Mouse (Mus musculus) 3T3-L1 (cell line): ENCODE results near the gene 1700021F05Rik.
"Not testable (repeated sequence)": the region's sequence is repeated elsewhere in the genome, so short reads cannot be mapped to it uniquely, and the experiment has no call there.

ENCODE experiments used
- DNase-seq: peaks from one replicate; pipeline ENCODE4 v3.0.0-alpha.2; 2015; ENCODE audit warnings: low read depth, low spot score

Gene 1700021F05Rik

DNA sequence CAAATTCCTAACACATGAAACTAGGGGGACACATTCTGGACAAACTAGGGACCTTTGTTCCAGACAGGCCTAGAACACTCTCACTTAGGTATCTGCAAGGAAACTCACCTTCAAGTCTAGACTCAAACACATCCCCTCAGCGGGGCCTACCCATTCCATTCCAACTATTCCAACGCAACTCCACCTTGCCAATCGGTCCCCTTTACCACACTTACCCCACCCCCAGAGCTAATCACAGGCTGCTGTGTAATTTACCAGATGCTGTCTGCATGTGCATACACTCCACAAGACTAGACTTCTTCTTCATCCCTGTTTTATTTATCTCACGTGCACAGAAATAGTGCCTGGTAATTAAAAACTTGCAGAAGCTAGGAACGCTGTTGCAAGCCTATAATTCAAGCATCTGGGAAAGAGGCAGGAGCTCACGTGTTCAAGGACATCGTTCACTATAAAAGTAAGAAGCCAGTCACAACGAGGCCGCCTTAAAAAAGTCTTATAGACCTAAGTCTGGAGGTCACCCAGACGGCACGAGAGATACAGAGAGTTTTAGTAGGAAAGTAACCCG lies 966 bp downstream of the 1700021F05Rik start:
- no peak for DNase-seq

DNA sequence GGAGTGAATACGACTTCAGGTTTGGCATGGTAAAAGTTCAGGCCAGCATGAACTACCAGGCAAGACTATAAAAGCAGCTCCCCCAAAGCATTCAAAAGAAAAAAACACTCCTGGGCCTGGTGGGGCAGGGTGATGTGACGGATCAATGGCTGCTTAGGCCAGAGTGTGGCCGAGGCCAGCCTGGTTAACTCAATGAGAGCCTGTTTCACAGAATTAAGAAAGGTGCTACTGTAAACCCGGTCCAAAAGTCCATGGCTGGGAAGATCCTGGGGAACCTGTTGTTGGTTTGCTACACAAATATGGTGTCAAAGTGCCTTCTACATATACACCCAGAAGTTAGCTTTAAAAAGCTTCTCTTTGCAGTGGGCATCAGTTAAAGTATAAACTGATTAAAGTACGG lies 2.0 kb downstream of the 1700021F05Rik start:
- DNase-seq, result no peak

DNA sequence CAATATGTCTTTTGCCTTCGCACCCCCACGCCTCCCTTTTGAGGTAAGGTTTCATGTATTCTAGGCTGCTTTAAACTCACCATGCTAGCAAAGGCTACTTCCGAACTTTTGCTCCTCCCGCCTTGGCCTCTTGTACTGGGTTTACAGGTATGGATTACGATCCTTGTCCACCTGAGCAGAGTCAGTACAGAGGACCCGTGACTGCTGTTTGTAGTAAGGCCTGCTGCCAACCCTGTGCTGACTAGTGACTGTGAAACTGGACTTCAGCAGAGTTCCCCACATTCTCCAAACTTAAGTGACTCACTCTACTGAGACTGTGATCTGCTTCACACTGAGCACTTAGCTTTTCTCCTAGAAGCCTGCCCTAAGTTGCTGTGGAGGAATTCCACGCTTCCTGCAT lies 3.1 kb downstream of the 1700021F05Rik start:
- peak; percentile 17 for DNase-seq

DNA sequence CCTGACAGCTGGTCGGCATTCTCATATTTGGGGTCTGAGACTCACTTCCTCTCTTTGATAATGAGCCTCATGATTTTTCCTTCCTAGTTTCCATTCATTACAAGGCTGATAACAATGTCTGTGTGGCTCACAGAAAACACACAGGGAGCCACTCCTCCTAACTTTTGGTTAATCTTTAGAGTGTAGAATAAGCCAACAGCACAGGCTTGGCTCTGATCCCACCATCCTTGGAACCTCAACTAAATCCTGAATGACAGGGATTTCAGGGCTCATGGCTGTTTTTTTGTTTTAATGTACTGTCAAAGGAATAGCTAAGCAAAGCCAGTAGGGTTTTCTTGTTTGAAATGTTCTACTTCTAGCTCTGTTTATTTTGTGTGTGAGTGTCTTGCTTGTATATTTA lies 6.4 kb downstream of the 1700021F05Rik start:
- DNase-seq, result no peak

DNA sequence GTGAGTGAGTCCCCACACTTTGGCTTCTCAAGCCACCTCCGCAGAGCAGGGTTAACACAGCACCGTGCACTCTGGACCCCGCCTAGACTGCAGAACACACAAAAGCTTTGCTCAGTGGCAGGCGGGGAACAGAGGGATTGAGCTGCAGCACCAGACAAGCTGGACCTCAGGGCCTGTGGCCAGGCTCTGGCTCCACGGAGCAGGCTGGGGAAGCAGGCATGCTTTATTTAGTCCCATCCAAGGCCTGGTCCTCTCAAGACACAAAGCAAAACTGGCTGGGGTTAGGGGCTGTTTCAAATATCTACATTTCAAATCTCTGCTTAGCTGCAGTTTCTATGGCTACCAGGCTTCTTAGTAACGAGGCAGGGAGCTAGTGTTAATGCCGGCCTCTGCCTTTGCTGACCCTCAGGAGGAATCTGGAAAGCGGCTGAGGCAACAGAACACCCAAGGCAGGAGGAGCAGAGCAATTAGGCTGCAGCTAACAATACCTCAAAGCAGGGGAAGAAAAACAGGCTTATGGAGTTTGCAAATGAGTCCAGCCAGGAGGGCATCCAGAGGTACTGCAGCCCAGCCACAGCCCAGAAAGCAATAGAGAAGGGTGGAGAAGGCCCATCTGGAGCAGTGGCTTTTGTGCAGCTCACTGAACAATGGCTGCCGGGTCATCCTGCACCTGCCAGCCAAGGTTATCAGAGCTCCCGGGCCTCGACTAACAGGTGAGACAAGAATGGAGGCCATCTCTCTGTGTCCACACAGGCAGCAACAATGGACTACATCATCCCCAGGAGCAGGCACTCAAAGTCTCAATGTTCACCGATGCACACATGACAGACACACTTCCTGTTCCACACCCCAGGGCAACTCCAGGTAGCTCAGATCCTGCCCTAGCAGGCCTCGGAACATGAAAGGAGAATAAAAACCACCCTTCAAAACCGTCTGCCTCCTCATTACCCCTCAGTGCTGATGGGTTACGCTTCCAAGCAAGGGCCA lies 13.2 kb downstream of the 1700021F05Rik start:
- DNase-seq, result no peak

DNA sequence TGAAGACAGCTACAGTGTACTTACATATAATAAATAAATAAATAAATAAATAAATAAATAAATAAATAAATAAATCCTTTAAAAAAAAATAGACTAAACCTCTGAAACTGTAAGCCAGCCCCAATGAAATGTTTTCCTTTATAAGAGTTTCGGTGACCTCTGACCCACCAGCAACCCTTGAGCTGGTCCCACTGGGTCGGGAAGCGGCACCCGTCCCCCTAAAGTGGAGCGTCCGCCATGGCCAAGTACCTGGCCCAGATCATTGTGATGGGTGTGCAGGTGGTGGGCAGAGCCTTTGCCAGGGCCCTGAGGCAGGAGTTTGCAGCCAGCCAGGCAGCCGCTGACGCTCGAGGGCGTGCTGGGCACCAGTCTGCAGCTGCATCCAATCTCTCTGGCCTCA lies 16.9 kb downstream of the 1700021F05Rik start, which contains the start of gene Gm9803:
TSS of gene Gm9803 (plus strand) at position 154 of the 400 bp plus-strand sequence.
- DNase-seq, result not testable (repeated sequence)

DNA sequence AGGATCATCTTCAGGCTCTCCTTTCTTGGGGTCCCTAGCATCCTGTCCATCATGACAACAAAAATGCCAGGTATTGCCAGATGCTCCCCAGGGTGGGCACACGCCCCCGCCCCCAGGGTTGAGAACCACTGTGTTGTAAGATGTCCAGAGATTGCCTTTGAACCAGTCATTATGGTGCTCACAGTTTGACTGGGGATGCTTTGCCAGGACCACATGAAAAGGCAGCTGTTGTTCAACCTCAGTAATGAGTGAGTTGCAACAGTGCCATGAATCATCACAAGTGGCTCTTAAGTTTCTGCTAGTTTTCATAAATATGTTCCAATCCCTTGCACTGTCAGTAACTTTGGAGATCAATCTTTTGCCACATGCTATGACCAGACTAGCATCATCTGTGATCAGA lies 20.8 kb downstream of the 1700021F05Rik start:
- DNase-seq, result no peak

DNA sequence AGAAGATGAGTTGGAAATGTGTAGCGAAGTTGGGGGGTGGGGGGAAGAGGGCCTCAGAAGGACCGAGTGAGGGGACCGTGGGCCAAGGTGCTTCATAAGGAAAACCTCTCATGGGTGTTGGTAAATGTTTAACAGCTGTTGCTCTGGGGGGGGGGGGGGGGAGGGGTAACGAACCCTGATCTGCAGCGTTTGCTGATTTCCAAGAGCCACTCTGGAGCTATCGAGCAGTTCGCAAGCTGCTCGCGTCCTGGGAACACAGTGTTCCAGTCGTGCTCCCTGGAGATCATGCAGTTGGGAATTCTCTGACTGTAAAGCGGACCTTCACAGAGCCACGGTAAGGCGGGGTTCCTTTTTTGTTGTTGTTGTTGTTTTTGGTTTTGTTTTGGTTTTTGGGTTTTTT lies 22.4 kb downstream of the 1700021F05Rik start:
- DNase-seq, result no peak

DNA sequence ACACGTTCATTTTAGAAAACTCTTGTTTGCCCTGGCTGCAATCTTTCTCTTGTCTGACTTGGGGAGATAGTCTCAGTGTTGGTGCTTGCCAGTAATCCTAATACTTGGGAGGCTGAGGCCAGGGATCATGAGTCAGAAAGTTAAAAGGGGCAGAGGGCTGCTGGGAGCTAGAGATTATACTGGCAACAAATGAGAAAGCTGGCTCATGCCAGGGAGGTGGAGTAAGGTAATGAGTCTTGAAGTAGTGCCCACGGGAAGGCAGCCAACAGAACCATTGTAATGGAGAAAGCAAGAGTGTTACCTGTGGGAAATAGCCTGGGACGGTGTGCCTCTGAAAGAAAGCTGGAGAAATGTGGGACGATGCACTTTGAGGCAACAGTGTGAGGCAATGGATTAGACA lies 23.0 kb downstream of the 1700021F05Rik start:
- DNase-seq, result no peak

DNA sequence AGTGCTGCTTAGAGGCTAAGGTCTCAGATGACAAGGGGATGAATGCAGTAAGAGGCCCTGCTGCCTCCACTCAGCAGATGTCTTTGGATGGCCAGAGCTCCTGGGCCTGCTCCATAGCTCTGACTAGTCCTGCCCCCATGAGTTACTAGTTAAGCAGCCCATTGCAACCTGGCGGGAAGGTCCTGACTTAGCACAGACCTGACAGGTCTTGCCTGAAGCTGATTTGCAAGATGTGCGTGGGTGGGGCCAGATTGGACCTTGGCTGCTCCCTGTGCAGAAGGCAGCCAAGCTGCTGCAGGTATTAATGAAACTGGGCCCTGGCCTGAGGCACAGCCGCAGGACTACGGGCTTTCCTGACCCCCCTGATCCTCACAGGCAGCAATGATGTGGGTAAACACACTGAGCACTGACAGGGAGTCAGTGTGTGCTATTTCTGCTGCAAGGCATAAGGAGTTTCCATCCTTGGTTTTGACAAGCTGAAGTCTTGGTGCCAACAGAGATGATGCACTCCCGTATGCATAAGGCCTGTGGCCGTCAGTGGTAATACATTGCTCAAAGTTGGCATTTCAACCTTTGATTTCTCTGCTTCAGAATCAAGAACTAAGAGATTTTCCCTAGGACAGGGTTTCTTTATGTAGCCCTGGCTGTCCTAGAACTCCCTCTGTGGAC lies 23.7 kb downstream of the 1700021F05Rik start:
- DNase-seq, result no peak

DNA sequence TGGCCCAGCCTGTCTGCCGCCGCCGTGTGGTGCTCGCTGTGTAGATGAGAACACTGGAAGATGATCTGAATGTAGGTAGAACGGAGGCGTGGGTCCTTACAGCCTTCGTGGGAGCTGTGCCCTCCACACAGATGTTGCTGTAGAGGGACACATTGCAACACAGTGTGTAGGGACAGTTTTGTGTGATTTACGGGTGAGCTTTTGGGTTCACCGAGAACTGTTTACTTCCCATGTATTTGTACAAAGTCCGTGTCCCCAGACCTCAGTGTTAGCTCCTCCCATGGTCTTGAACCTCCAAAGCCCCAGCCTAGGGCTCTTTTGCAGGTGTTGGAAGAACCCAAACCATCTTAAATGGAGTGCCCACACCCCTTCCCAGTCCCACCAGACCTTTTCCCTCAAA lies 27.8 kb downstream of the 1700021F05Rik start:
- no peak for DNase-seq

DNA sequence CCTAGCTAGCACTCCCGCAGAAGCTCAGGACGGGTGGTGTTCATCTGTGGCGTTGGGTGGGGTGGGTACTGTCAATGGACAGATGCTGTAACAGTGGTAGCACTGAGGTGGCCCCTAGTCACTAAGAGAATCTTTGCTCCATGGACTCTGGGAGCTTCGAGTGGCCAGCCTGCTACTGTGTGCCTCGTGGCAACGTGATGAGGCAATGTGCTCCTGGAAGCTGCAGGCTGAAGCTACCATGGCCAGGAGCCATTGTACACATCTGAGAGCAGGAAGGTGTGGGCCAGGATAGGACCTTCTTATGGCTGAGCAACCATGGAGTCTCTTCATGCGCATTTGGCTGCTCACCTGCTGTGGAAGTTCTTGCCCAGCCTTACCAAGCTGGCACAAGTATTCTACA lies 31.6 kb downstream of the 1700021F05Rik start:
- no peak for DNase-seq

DNA sequence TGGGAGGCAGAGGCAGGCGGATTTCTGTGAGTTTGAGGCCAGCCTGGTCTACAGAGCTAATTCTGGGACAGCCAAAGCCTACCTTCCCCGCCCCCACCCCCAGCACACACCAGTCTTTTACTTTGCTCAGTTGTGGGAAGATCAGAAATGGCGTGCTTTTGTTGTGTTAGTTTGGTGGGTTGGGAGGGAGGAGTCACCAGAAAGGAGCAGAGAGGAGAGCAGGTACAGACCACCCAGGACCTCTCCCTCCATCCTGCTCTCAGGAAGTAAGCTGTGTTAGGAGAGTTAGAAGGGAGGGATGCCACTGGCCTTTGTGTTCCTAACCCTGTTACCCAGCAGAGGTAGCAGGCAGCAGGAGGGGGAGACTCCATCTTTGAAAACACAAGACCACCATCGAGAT lies 33.7 kb downstream of the 1700021F05Rik start:
- no peak for DNase-seq

DNA sequence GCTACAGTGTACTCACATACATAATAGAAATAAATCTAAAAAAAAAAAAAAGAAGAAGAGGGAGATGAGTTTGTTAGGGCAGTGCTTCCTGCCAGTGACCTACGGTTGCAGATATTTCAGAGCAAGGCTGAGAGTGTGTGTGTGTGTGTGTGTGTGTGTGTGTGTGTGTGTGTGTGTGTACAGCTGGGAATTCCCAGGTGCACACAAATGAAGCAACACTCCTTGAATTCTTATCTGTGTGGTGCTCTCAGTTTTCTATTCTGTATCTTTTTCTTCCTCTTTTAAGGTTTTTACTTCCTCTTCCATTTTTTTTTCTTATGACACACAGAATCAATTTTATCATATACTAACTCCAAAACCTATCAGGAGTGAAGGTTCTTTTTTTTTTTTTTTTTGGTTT lies 36.5 kb downstream of the 1700021F05Rik start:
- no peak for DNase-seq

DNA sequence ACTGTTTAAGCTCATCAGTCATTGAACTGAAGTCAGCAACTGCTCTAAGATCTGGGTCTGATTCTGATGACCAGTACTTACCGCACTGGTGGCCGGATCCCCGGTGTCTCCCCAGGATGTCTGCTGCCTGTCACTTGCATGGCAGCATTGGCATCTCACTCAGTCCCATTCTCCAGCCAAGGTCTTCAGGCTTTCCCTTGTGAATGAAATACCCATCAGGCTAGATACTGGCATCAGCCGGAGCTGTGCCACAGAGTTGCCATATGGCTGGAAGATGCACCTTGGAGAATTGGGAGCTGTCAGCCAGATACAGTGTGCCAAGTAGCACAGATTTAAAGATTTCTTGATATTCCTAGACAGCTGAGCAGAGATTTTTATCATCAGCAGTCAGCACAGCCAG lies 38.2 kb downstream of the 1700021F05Rik start:
- no peak for DNase-seq

DNA sequence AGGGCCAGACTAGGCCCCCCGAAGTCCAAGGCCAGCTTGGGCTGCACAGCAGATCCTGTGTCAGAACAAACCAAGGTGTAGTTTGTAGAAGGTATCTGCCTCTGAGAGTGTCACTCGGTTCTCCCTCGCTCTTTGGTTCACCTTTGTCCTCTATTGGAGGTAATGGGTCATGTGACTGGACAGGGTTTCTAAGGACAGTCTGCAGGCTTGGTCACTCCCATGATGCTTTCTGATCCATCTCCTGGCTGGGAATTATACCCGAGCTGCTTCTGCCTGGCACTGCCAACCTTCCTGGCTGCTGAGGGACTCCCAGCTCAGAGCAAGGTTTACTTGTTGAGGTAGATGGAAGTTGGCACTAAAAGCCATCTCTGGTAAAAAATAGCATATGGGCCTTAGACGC lies 49.9 kb downstream of the 1700021F05Rik start:
- DNase-seq, result no peak

DNA sequence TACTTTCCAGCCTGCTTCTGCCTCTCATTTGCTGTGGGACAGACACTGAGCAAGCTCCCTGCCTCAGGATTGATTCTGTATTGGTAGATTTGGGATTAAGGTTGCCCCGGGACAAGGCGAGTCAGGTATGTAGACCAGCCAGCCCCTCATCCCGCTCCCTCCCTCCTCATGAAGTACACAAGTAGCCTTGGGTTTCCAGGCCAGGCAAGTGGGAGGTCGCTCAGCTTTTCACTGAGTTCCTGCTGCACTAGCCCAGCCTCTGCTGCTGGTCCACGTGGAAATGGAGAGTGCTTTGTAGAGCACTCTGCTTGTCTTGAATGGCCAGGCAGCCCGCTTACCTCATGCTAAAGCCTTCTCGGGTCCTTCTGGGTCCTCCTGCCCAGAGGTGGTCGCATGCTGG lies 50.8 kb downstream of the 1700021F05Rik start:
- no peak for DNase-seq

DNA sequence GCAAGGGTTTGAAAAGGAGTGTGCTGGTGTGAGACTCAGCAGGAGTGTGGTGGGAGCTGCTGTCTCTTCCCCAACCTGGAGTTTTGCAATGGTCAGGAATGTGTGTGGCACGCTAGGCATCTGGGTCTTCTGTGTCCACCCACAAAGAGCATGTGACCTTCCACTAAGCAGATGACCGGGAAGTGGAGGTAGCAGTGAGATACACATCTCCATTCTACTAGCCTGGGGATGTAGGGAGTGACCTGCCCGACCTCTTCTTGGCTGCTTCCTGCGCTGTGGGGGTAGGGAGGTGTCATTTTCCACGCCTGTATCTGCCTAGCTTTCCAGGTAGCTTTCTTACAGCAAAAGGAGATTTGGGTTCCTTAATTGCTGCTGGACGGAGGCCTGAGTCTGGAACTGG lies 51.2 kb downstream of the 1700021F05Rik start:
- DNase-seq, result peak; percentile 20

DNA sequence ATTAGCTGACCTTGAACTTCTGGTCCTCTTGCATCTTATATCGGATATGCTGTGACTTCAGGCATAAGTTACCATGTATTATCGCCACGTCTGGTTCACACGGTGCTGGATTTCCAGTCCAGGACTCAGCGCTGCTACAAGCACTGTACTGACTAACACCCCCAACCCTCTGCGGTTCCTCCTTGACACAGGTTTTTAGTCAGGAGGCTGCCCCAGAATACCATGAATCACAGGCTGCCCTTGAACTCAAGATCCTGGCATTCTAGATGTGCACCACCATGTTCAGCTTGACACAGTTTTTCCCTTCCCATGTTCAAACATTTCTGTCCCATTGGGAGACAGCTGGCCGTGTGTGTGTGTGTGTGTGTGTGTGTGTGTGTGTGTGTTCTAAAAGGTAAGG lies 51.7 kb downstream of the 1700021F05Rik start:
- DNase-seq, result no peak

DNA sequence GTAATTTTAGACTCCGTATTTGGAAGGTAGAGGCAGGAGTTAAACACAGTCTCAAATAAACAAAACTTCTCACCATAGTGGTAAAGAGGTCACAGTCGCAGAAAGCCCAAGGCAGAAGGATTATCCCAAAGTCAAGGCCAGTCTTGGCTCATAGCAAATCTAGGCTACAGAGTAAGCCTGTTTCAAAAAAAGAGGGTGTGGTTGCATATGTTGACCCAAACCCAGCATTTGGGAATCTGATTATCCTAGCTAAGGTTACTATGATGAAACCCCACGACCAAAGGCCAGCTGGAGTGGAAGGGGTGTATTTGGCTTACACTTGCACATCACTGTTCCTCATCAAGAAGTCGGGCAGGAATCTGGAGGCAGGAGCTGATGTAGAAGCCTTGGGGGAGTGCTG lies 52.5 kb downstream of the 1700021F05Rik start:
- DNase-seq, result no peak

DNA sequence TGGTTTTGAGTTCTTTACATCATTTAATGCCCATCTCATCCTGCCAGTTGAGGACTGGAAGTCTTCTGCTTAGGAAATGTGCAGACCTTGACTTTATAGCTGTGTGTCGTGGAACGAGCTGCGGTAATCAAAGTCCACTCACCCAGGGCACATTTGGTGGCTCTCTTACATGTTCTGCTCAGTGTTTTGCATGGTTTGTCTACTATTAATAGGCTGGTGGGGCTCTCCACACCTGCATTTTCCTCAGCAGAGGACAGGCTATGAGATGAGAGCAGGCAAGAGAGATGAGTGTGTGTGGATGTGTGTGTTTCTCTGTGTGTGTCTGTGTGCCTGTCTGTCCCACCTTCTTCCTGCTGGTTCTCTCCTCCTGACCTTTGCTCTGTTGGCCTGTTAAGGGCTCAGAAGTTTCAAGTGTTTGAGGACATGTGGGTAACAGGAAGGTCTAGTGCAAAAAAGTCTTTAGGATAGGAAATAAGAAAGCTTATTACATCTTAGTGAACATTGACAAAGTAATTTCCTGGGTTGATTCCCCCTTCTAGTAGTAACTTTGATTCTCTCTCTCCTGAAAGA lies 53.3 kb downstream of the 1700021F05Rik start:
- DNase-seq, result no peak

DNA sequence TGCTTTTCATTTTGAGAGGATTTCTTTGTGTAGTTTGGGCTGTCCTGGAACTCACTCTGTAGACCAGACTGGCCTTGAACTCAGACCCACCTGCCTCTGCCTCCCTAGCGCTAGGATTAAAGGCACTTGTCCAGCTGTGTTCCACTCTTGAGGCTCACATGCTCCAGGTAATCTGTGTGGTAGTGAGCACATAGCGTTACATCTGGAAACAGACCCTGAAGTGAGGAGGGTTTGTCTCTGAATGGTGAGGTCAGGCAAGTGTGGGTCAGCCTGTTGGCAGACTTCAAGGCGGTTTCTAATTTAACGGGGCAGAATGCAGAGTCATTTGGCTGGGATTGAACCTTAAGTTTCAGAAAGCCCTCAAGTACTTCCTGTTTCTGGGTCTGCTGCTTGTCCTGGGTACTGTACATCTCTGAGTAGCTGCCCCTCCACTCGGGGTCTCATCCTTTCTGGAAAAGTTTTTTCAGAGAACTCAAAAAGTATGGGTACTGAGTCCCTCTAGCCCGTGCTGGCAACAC lies 55.0 kb downstream of the 1700021F05Rik start:
- no peak for DNase-seq
